Mouse (Mus musculus) MEL (cell line): ENCODE measurements around the gene Alpk1. TPM values are rescaled to one million over a fixed set of nuclear protein-coding genes. Genes with fewer than 3 reads are reported as not detected.

Experiments used
- DNase-seq: peaks from one replicate; pipeline ENCODE4 v3.0.0; 2011; ENCODE audit warnings: low read depth, low spot score
- H3K27ac ChIP-seq: 2 replicates; pipeline ENCODE4 v1.5.1; 2012; ENCODE audit warnings: low read depth, mild to moderate bottlenecking, control low read depth, low read length, moderate library complexity; ENCODE audit not compliant: control insufficient read depth
- H3K27me3 ChIP-seq, 2 experiments: fragments of 150-350 bp in 1 of 2; sonication (generic) in 1 of 2; 2 replicates each; pipeline ENCODE4 v1.6.1; 2012; ENCODE audit warnings: low read length in 2 of 2, mild to moderate bottlenecking in 2 of 2, improper control_type of control experiment in 1 of 2, moderate library complexity in 1 of 2; ENCODE audit not compliant: insufficient read depth in 2 of 2, control insufficient read depth in 1 of 2
- H3K36me3 ChIP-seq, 2 experiments: 2 replicates each; pipeline ENCODE4 v1.6.1; 2012 to 2014; ENCODE audit warnings: low read length in 2 of 2, improper control_type of control experiment in 1 of 2, inconsistent platforms in 1 of 2, mild to moderate bottlenecking in 1 of 2; ENCODE audit not compliant: insufficient read depth in 2 of 2, control insufficient read depth in 1 of 2
- H3K4me1 ChIP-seq, 2 experiments: fragments of 150-350 bp in 1 of 2; sonication (generic) in 1 of 2; 2 replicates each; pipeline ENCODE4 v1.6.1; 2012; ENCODE audit warnings: low read length in 2 of 2, improper control_type of control experiment in 1 of 2, mild to moderate bottlenecking in 1 of 2; ENCODE audit not compliant: insufficient read depth in 2 of 2, control insufficient read depth in 1 of 2
- H3K4me3 ChIP-seq, 2 experiments: fragments of 150-350 bp in 1 of 2; sonication (generic) in 1 of 2; 2 replicates each; pipeline ENCODE4 v1.5.1; 2012; ENCODE audit warnings: low read depth in 2 of 2, low read length in 2 of 2, mild to moderate bottlenecking in 2 of 2, moderate library complexity in 2 of 2, control low read depth in 1 of 2, improper control_type of control experiment in 1 of 2; ENCODE audit not compliant: control insufficient read depth in 1 of 2, insufficient read depth in 1 of 2
- H3K79me2 ChIP-seq: 2 replicates; pipeline ENCODE4 v1.6.1; 2012; ENCODE audit warnings: mild to moderate bottlenecking, low read length, moderate library complexity; ENCODE audit not compliant: control insufficient read depth, poor library complexity, insufficient read depth
- H3K9ac ChIP-seq: 2 replicates; pipeline ENCODE4 v1.6.1; 2012; ENCODE audit warnings: low read depth, mild to moderate bottlenecking, control low read depth, low read length, moderate library complexity; ENCODE audit not compliant: control insufficient read depth, poor library complexity, severe bottlenecking
- H3K9me3 ChIP-seq: fragments of 150-350 bp; sonication (generic); replicated peaks from 2 replicates; pipeline ENCODE4 v1.6.1; 2012; ENCODE audit warnings: mild to moderate bottlenecking, low read length, improper control_type of control experiment, moderate library complexity; ENCODE audit not compliant: insufficient read depth
- CTCF ChIP-seq, 3 experiments: IDR thresholded peaks in 2 of 3; conservative IDR thresholded peaks in 1 of 3; 2 replicates each; pipeline ENCODE4 v1.5.1; 2011 to 2012; ENCODE audit warnings: low read length in 3 of 3, low read depth in 2 of 3, mild to moderate bottlenecking in 2 of 3, improper control_type of control experiment in 1 of 3, inconsistent platforms in 1 of 3, mixed read lengths in 1 of 3, moderate library complexity in 1 of 3; ENCODE audit not compliant: control insufficient read depth in 1 of 3, insufficient read depth in 1 of 3, poor library complexity in 1 of 3, severe bottlenecking in 1 of 3
- GABPA ChIP-seq: IDR thresholded peaks from 2 replicates; pipeline ENCODE4 v1.6.1; 2012; ENCODE audit warnings: low read depth, mild to moderate bottlenecking, inconsistent platforms, low read length, improper control_type of control experiment, moderate library complexity
- GATA1 ChIP-seq: IDR thresholded peaks from 2 replicates; pipeline ENCODE4 v1.6.1; 2011; ENCODE audit warnings: low read depth, low read length, improper control_type of control experiment
- HCFC1 ChIP-seq: IDR thresholded peaks from 2 replicates; pipeline ENCODE4 v1.6.1; 2012; ENCODE audit warnings: low read depth, mild to moderate bottlenecking, inconsistent platforms, low read length, improper control_type of control experiment, moderate library complexity
- JUND ChIP-seq: IDR thresholded peaks from 2 replicates; pipeline ENCODE4 v1.6.1; 2011; ENCODE audit warnings: low read depth, mild to moderate bottlenecking, improper control_type of control experiment, low read length
- MAX ChIP-seq: IDR thresholded peaks from 2 replicates; pipeline ENCODE4 v1.6.1; 2011; ENCODE audit warnings: low read length, improper control_type of control experiment
- MAZ ChIP-seq: IDR thresholded peaks from 2 replicates; pipeline ENCODE4 v1.6.1; 2012; ENCODE audit warnings: low read depth, mild to moderate bottlenecking, inconsistent platforms, low read length, improper control_type of control experiment
- MEF2A ChIP-seq: IDR thresholded peaks from 2 replicates; pipeline ENCODE4 v1.6.1; 2014; ENCODE audit warnings: low read depth, mild to moderate bottlenecking, inconsistent platforms, low read length, improper control_type of control experiment; ENCODE audit not compliant: poor library complexity, insufficient replicate concordance, severe bottlenecking; ENCODE audit errors: extremely low read depth
- MXI1 ChIP-seq: IDR thresholded peaks from 2 replicates; pipeline ENCODE4 v1.6.1; 2011; ENCODE audit warnings: mild to moderate bottlenecking, low read depth, low read length, improper control_type of control experiment
- MYB ChIP-seq: IDR thresholded peaks from 2 replicates; pipeline ENCODE4 v1.6.1; 2011; ENCODE audit warnings: mild to moderate bottlenecking, low read depth, low read length, improper control_type of control experiment
- POLR2AphosphoS5 ChIP-seq: IDR thresholded peaks from 2 replicates; pipeline ENCODE4 v1.6.1; 2012; ENCODE audit warnings: low read depth, borderline replicate concordance, mild to moderate bottlenecking, inconsistent platforms, low read length, moderate library complexity, mixed read lengths
- RAD21 ChIP-seq: IDR thresholded peaks from 2 replicates; pipeline ENCODE4 v1.6.1; 2011; ENCODE audit warnings: mild to moderate bottlenecking, low read depth, low read length, improper control_type of control experiment
- TBP ChIP-seq: IDR thresholded peaks from 2 replicates; pipeline ENCODE4 v1.8.0; 2011; ENCODE audit warnings: low read depth, low read length, improper control_type of control experiment
- ZC3H11A ChIP-seq: IDR thresholded peaks from 2 replicates; pipeline ENCODE4 v1.6.1; 2012; ENCODE audit warnings: low read depth, mild to moderate bottlenecking, inconsistent platforms, low read length, improper control_type of control experiment
- polyA plus RNA-seq, 2 experiments: library from polyadenylated mRNA; stranded (reverse) in 1 of 2; unstranded in 1 of 2; fragments of >175 nt in 1 of 2; fragments of >200 nt in 1 of 2; gene quantifications; 2 replicates each; pipeline versions ENCODE4 v1.2.1 to v1.2.4; 2012; ENCODE audit warnings: low replicate concordance in 2 of 2, low read depth in 1 of 2; ENCODE audit not compliant: insufficient read length in 2 of 2, insufficient read depth in 1 of 2, missing spikeins in 1 of 2
- total RNA-seq: library from RNA; depleted of rRNA; stranded (reverse); fragments of 300-350 nt; gene quantifications from 2 replicates; pipeline ENCODE4 v1.2.3, GENCODE M21; 2012

Gene Alpk1
- total and polyA plus RNA-seq, 3 experiments: 1.8 to 2.4 TPM; not detected in 1

DNA sequence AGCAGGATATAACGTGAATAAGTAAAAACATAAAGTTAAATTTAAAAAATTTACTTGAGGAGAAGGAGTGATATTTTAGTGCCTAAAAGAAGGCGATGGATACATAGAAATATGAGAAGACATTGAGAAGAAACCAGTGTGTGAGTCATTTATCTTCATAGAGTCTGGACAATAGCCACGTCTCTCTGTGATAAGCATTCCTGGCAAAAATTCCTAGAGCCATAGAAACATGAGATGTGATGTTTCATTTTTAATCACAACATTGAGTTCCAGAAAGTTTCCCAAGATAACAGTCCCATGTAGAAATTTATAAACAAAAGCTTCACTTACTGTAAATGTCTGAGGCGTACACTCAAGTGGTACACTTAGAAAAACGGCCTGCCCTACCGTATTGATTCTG, 2.6 kb upstream of the Alpk1 start:
- H3K9me3 ChIP-seq: no peaks in the 10 kb centered on the region
- H3K79me2 ChIP-seq: no peaks in the 10 kb centered on the region
- H3K27ac ChIP-seq: no peak overlapping the region
- no peaks in the 10 kb centered on the region for H3K27me3 ChIP-seq
- no peak for DNase-seq
- H3K36me3 ChIP-seq: peaks cover 0 to 8% of the 10 kb centered on the region in 2 experiments; a peak in 2 of 4 replicates
- no peak overlapping the region for H3K4me3 ChIP-seq
- H3K9ac ChIP-seq: no peak overlapping the region
- TF ChIP-seq HCFC1 (no peak), MEF2A (no peak), CTCF (IDR thresholded peaks at IDR 0.05 in 2 of 3, conservative IDR thresholded peaks at IDR 0.05 in 1 of 3; ENCODE audit: control insufficient read depth in 1 of 3, insufficient read depth in 1 of 3, low read depth in 2 of 3, low read length in 3 of 3, poor library complexity in 1 of 3, severe bottlenecking in 1 of 3) (no peak), MAX (no peak), ZC3H11A (no peak), GATA1 (no peak), GABPA (no peak), JUND (no peak)
- H3K4me1 ChIP-seq: peaks cover 0 to 8% of the 10 kb centered on the region in 2 experiments; a peak in 3 of 4 replicates

DNA sequence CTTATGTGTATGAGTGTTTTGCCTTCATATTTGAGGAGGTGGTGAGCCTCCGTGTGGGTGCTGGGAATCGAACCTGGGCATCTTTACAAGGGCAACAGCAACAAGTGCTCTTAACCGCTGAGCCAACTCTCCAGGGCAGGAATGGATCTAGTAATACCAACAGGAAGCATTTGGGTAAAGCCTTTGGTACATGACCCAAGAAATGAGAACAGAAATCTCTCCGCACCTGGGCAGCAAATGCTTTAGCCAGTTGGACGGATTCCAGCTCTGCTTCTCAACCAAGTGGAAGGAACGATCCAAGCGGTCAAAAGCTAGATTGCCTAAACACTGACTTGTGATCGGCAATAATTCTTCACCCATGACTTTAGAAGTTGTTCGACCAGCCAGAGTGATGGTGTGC, 594 bp upstream of the Alpk1 start:
- Histone ChIP-seq H3K36me3 (peaks cover 0 to 4% of the 10 kb centered on the region in 2 experiments; a peak in 2 of 4 replicates), H3K79me2 (no peaks in the 10 kb centered on the region), H3K4me1 (peaks cover 0 to 4% of the 10 kb centered on the region in 2 experiments; a peak in 1 of 4 replicates), H3K9ac (no peak overlapping the region), H3K9me3 (no peaks in the 10 kb centered on the region), H3K27me3 (no peaks in the 10 kb centered on the region), H3K27ac (peak overlapping the region; percentile 27; the same call in 1 of the 2 replicates), H3K4me3 (no peak overlapping the region; a peak in 1 of 4 replicates)
- no peak for TF ChIP-seq ZC3H11A
- TF ChIP-seq MYB: no peak
- TF ChIP-seq TBP: no peak
- TF ChIP-seq MXI1: no peak
- TF ChIP-seq GABPA: no peak
- no peak for DNase-seq

DNA sequence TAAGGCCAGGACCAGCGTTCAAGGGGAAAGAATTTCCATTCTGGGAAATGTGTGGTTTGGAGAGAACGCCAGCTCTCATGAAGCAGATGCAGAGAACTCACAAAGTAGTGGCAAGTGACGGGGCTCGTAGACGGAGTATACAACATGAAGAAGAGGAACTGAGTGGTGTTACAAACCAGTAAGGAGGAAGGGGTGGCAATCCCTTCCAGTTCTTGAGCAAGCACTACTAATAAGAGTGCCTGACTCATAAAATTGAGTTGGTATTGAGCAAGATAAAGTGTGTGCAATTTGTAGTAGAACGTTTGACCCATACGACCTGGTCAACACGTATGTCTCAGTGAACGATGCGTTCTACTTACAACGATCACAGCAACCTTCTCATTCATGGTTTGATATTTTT, 11.2 kb downstream of the Alpk1 start:
- no peaks in the 10 kb centered on the region for H3K27me3 ChIP-seq
- no peak for DNase-seq
- H3K4me1 ChIP-seq: no peaks in the 10 kb centered on the region
- H3K27ac ChIP-seq: no peak overlapping the region
- TF ChIP-seq GATA1 (no peak), MAZ (no peak), RAD21 (no peak), POLR2AphosphoS5 (no peak)
- no peaks in the 10 kb centered on the region for H3K36me3 ChIP-seq
- no peaks in the 10 kb centered on the region for H3K9me3 ChIP-seq
- no peak overlapping the region for H3K4me3 ChIP-seq
- H3K9ac ChIP-seq: no peak overlapping the region
- no peaks in the 10 kb centered on the region for H3K79me2 ChIP-seq
